ENCODE assay signal across 9 mouse cellular contexts in genomic region chr19:47279372-47279771, GRCm38 (mm10).
A peak's percentile ranks its signal among the peaks of the same experiment; 100 is the strongest.
DNase-seq lines count a peak whose midpoint lies in the region; ATAC-seq and TF ChIP-seq lines count a peak whose summit lies in the region.
"Had no signal": no experiment of that assay in that cellular context is flagged by ENCODE, and none has a peak within 500 bp of the region (broad histone marks: within the 10 kb centered on the region; RNA-seq: fewer than 3 reads in every experiment).

No protein-coding gene starts in this region.

- peak overlapping the region; percentile 37; the same call in 1 of the 2 replicates for H3K27ac ChIP-seq in cerebellum, adult 2 months (ENCODE audit: insufficient read depth, low read length)
- H3K27ac ChIP-seq in liver, embryonic 16.5 days (ENCODE audit: low read length), result no peak overlapping the region
- H3K27ac ChIP-seq: midbrain, embryonic 12.5 days had no signal

- H3K36me3 ChIP-seq in liver, embryonic 16.5 days (ENCODE audit: control insufficient read depth, insufficient read depth), result peaks cover 3% of the 10 kb centered on the region; the same call in 1 of the 2 replicates

- ATAC-seq in liver, embryonic 16.5 days (ENCODE audit: low read depth), result peak; percentile 38; the same call in 1 of the 2 replicates

- no peaks in the 10 kb centered on the region for H3K9me3 ChIP-seq in liver, embryonic 16.5 days (replicated peaks; ENCODE audit: control insufficient read depth, low read length)
- H3K9me3 ChIP-seq: midbrain, embryonic 12.5 days had no signal

- no peak overlapping the region for H3K9ac ChIP-seq in liver, embryonic 16.5 days (ENCODE audit: low read depth, low read length)
- H3K9ac ChIP-seq: midbrain, embryonic 12.5 days had no signal

- DNase-seq in cerebellum, adult 2 months, result no peak
- DNase-seq in cerebellum, postnatal 14 days, result no peak
- DNase-seq in liver, result no peak
- peak; percentile 61 to 62 for DNase-seq in heart, postnatal 10 days
- DNase-seq in lung, postnatal 14 days, result peak; percentile 34
- DNase-seq in thymus, postnatal 0 days (ENCODE audit: low spot score), result no peak
- no peak for DNase-seq in adrenal gland, adult 2 months

- TF ChIP-seq POLR2A in cerebellum, adult 2 months (IDR thresholded peaks at IDR 0.05; ENCODE audit: borderline replicate concordance, insufficient read depth, low read length), result no peak

- WGBS in cerebellum, adult 2 months, result 18% methylated on average over 4 of the region's 4 CpGs
- WGBS in liver, embryonic 16.5 days (ENCODE audit: insufficient replicate concordance), result 56% methylated on average over 4 of the region's 4 CpGs

- no peaks in the 10 kb centered on the region for H3K27me3 ChIP-seq in cerebellum, adult 2 months (ENCODE audit: control insufficient read depth, insufficient read depth, low read length)
- no peaks in the 10 kb centered on the region for H3K27me3 ChIP-seq in liver, embryonic 16.5 days (ENCODE audit: control insufficient read depth, insufficient read depth, low read depth, low read length)
- H3K27me3 ChIP-seq: midbrain, embryonic 12.5 days had no signal

- peaks cover 53% of the 10 kb centered on the region for H3K4me1 ChIP-seq in cerebellum, adult 2 months (ENCODE audit: control insufficient read depth, insufficient read depth, low read length)
- no peaks in the 10 kb centered on the region; the same call in 1 of the 2 replicates for H3K4me1 ChIP-seq in liver, embryonic 16.5 days (ENCODE audit: control insufficient read depth, low read depth, low read length)
- H3K4me1 ChIP-seq: midbrain, embryonic 12.5 days had no signal

- no peak for TF ChIP-seq CTCF in cerebellum, adult 2 months (IDR thresholded peaks at IDR 0.05; ENCODE audit: borderline replicate concordance, insufficient read depth, low read depth, low read length)

- no peak overlapping the region for H3K4me2 ChIP-seq in liver, embryonic 16.5 days (ENCODE audit: low read depth, low read length)
- H3K4me2 ChIP-seq: midbrain, embryonic 12.5 days had no signal

- intact Hi-C loops in heart, postnatal 10 days (cut with DNase I), result loop anchor here (2.0 to 10.0 kb wide), 2 partner anchors 35 to 185 kb away; partner anchors contain the start of gene Sh3pxd2a

- no peak overlapping the region for H3K4me3 ChIP-seq in cerebellum, adult 2 months (replicated peaks; ENCODE audit: insufficient read depth, low read depth, low read length)
- no peak overlapping the region for H3K4me3 ChIP-seq in liver, embryonic 16.5 days (ENCODE audit: low read depth, low read length)
- H3K4me3 ChIP-seq: midbrain, embryonic 12.5 days had no signal

Comparison
In these comparisons a context has a peak if more than half of its experiments do, and no peak if none do; other contexts are left out.
1. DNase-seq: peak in heart, postnatal 10 days (2 of 2) and lung, postnatal 14 days (single experiment); none in cerebellum, adult 2 months (0 of 2), cerebellum, postnatal 14 days (0 of 2), liver (single experiment), thymus, postnatal 0 days (single experiment) and adrenal gland, adult 2 months (single experiment).